Mouse (Mus musculus) layer of hippocampus, adult 18-20 months (tissue): ENCODE data around the gene Golt1b. TPM values are rescaled to one million over a fixed set of nuclear protein-coding genes. Genes with fewer than 3 reads are reported as not detected.
"Not testable (repeated sequence)": the region's sequence is repeated elsewhere in the genome, so short reads cannot be mapped to it uniquely, and the experiment has no call there.

Source experiments
- DNase-seq, 2 experiments: peaks; one replicate each; pipeline ENCODE4 v3.0.0; 2022; ENCODE audit warnings: low spot score in 2 of 2
- long read RNA-seq: library from polyadenylated mRNA; stranded (forward); transcript quantifications from one replicate; pipeline ENCODE4 v2.0.0, GENCODE M21; 2021
- total RNA-seq, 2 experiments: library from RNA; stranded (reverse); gene quantifications; 2 replicates each; pipeline ENCODE4 v1.2.3; 2021

Golt1b gene
- total RNA-seq: 10 to 100 TPM; 32.1 to 32.8 TPM
- long read RNA-seq, transcript Golt1b-201 (5 exons, 2,818 nt): major isoform, 25 of 34 reads
- long read RNA-seq, partial matches to known transcripts: 0 of 34 reads
- long read RNA-seq, other reads (novel, unspliced or antisense): 8 of 34 reads

DNA sequence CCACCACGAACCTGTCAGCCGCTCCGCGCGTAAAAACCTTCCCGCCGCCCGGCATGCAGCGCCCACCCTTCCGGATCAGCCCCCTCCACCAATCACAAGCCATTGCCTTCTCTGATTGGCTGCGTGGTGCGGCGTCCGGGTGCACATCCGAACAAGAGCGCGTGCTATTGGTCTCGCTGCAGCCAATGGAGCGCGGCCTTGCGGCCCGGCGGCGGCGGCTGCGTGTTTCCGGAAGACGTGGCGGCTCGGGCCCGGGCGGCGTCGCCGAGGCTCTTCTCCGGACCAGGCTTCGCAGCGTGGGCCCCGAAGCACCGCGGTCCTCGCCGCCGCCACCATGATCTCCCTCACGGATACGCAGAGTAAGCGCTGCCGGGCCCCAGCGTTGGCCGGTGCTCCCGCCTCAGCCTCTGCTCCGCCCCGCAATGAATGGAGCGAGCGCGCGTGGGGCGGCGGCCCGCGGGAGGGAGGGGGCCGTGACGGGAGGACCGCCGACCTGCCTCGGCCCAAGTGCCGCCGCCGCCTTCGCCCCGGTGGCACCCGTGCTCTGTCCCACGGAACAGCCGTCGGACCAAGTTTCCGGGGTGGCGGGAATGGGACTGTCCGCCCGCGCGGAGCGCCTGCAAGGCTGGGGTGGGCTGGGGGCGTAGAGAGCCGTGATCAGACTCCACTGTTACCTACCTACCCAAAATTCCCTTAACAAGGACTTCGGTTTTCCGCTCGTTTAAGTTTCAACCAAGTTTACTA is at the start of gene Golt1b, which contains the start of gene Recql:
TSS of gene Golt1b (plus strand) at position 211 of the 744 bp plus-strand sequence.
TSS of gene Recql (minus strand) at position 77 of the 744 bp plus-strand sequence.
- peak; percentile 98 to 99 for DNase-seq

- DNase-seq: no peak
These were observed 48.1 kb upstream of the Golt1b start for GRCm38 (mm10) chr6:142338961-142339360.

GRCm38 (mm10) chr6:142339576-142339975 is 47.4 kb upstream of the Golt1b start:
- DNase-seq: no peak

- DNase-seq: peak in 1 of 2 experiments; percentile 68
These were observed 43.5 kb upstream of the Golt1b start for GRCm38 (mm10) chr6:142343561-142343960.

- peak; percentile 81 to 94 for DNase-seq
These were observed 41.5 kb upstream of the Golt1b start, which contains the start of gene Pyroxd1 for GRCm38 (mm10) chr6:142345440-142346038. TSS of gene Pyroxd1 (plus strand) at chr6:142345654.

DNA sequence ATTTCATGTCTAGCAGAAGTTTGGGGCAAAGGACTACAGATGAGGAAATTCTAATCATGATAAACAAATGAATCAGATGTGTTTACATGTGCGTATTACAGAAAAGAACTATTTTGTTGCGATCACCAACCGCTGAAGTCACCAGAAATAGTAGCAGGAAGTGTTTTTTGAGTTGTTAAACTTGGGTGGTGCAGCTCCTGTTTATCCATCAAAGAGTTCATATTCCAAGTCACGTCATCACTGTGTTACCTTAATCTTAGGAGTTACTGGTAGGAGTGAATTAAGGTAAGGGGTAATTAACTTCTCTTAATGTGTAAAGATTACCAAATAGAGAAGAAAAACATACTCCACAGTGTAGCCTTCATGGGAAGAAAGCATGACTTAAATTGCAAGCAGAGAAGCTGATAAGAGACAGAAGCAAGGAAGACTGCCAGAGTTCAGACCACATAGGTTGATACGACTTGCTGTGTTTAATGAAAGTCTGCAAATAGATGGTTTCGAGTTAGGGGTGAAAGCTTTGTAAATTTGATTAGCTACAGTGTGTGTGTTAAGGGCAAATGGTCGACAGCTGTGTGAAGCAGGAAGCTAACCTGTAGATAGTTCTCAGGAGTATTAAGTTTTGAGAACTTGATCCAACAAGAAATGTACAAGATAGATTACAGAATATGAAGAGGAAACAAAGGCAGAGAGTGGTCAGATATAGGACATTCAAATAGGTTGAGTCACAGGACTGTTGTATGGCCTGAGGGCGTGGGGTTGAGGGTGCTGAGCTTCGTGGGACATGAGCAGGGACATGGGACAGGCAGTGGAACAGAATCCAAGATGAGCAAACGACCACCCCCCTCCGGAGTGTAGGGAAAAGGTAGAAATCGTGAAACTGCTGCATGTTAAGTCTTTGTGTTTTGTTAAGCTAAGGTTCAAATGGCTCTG is 40.6 kb upstream of the Golt1b start:
- DNase-seq: no peak

DNA sequence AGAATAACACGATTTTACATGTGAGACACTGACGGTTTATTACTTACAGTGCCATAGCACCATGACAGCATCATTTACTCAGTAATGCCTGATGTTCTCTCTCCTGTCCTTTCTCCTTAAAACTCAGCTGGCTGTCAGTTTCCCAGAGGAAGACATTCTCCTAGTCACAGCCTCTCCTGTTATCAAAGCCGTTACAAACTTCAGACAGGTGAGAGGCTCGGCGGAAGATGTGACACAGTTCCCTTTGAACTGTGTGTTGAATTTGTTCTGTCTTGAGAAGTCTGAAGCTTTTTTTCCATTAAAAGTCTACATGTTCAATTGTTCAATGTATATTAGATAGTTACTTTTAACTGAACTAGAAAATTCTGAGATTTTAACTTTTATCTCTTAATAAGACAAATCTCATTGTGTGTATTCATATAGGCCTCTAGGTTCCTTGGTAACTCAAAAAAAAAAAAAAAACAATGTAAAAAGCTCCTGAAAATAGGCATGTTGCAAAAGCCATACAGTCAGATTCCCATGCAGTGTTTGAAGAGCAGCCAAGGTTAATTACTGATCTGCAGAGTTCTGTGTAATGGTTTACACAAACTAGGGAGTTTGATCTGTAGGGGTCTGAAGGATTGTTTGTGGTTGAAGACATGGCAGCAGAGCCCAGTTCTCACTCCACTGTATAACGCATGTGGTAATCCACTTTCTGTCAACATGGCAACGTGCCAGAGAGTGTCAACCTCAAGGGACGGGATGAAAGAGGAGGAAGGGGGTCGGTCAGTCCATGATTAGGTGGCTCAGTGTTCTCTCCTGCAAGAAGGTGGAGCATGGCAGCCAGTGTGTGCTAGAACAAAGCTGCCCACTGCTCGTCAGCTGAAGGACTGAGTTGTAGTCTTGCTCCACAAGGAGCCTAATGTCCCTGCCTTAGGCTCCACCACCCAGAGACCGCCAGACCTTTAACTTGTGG is 39.3 kb upstream of the Golt1b start:
- DNase-seq: no peak

DNA sequence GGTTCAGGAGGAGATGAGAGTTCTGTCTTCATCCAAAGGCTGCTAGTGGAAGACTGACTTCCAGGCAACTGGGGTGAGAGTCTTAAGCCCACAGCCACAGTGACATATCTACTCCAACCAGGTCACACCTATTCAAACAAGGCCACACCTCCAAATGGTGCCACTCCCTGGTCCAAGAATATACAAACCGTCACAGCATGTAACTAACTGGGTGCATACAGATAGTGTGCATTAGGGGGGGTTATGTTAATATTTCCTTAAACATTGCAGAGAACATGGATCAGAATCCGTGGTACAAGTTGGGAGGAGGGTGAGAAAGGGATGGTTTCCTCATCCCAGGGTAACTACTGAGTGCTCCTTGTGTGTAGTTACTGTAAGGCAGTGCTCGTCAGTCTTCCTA is 34.9 kb upstream of the Golt1b start:
- DNase-seq: not testable (repeated sequence)

DNA sequence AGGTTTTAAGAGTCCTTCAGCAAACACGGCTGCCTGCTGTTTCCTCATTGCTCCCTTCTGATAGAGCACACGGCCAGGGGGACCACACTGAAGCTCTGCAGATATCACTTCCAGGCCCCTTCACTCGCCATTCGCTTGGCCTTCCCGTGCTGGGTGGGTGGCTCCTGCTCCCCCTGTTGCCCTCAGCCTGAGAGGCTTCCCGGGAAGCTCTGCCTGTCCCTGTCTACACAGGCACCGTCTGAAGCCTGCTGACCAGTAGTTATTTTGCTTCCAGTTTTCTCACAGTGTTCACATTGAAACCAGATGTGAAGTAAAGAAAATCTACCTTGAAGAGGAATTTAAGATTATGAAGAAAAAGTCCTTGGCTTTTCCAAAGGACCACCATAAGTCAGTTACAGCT is 29.9 kb upstream of the Golt1b start:
- no peak for DNase-seq

DNA sequence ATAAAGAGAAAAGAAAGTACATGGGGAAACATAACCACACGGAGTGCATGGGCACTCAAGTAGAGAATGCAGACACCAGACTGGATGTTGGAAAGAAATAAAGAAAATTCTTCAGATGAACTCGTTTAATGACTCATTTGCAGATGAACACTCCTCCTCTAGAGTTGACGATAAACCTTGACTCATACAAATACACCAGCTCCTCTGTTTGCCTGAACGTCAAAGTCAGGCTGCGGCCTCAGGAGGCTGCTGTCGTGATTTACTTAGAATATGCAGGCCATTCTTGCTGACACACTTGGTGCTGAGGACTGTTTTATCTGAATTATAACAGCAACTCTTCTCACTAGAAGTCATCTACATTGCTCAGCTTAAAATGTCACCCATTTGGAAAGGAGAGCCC is 25.0 kb upstream of the Golt1b start:
- no peak for DNase-seq

DNA sequence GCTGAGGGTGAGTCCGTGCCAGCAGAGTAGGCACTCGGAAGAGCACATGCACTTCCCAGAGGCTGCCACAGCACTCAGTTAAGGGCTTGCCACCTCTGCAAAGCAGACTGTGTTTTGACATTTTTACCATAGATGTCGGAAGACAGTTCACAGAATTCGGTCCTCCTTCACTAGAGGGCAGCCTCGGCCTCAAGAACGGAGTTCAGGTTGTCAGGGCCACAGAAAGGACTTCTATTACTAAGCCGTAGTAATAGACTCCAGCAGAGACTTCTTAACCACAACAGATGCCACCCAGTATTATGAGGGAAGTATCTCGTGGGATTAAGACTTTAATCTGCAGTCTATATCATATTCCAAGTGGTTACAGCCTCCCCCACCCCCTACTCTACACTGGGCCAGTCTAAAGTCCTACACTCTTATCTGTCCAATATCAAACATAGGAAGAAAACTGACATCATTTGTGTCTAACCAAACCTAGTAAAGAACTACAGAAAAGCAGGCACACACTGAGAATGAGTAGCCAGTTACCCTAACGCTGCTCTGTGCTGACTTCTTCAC is 23.9 kb upstream of the Golt1b start:
- no peak for DNase-seq

DNA sequence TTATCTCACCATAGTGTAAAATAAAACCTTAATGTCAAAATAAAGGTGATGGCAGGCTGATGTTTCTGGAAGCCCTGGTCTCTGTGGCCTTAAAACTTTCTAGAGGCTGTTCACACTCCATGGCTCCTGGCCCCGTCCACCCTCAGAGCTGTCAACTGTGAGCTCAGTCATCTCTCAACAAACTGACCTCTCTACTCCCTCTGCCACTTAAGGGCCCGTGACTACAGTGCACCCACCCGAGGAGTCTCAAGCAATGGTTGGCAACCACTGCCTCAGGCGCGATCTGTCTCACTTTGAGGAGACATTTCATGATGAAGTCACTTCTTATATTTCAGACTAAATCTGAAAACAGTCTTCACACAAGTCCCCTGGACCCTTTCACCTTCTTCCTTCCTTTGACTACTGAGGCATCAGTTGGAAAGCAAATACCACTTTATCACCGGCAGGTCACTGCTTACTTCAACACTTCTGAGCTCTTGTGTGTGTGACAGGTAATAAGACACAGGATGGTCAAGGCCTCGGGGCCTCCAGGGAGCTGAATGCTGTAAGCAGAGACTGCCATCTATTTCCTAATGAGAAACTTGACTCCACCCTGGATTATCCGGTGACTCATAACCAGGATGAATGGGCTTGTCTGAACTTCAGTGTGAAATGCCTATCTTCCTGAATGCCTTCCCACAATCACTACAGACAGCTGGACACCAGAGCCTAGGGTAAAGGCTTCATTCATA is 21.1 kb upstream of the Golt1b start:
- DNase-seq: no peak

DNA sequence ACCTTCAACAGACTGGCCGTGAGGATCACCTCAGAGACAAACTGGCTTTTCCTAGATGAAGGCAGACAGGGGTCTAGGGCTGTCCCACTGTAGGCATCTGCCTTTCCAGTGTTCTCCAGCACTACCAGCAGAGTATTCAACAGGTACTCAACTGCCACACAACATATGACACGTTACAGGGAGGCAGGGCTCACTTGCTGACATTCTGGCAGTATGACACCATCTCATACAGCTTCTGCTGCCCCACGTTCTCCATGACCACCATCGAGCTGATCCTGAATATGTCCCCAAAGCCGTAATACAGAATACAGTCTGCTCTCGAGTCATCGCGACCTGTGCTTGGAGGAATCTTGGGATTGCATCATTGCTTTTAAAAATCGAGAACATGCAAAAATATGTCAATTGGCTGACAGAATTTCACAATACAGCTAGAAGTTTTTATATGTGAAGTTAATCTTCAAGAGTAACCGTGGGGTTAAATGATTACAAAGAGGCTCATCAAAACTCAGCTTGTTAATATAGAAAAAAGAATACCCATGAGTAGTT is 20.5 kb upstream of the Golt1b start:
- no peak for DNase-seq

- no peak for DNase-seq
These were observed 19.5 kb upstream of the Golt1b start for GRCm38 (mm10) chr6:142367565-142367964.

DNA sequence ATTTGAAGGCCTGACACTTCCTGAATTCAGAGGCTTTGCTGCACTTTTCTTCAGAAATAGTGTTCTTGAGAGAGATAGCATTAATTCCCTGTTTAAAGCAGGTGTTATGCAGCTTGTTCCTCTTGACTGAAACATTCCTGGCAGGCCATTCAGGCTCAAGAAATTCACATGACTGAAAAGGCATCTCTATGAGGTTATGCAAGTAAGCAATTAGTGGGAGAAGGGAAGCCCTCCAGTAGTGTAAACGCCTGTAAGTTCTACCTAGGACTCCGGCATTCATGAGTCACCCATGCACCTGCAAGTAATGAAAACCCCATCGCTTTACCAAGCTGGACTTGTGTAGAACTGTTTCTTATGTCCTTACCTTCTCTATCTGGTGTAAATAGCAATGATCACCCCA is 17.5 kb upstream of the Golt1b start:
- DNase-seq: no peak

GRCm38 (mm10) chr6:142377081-142377480 is 9.9 kb upstream of the Golt1b start:
- DNase-seq: no peak

GRCm38 (mm10) chr6:142378576-142379330 is 8.3 kb upstream of the Golt1b start:
- DNase-seq: no peak

DNA sequence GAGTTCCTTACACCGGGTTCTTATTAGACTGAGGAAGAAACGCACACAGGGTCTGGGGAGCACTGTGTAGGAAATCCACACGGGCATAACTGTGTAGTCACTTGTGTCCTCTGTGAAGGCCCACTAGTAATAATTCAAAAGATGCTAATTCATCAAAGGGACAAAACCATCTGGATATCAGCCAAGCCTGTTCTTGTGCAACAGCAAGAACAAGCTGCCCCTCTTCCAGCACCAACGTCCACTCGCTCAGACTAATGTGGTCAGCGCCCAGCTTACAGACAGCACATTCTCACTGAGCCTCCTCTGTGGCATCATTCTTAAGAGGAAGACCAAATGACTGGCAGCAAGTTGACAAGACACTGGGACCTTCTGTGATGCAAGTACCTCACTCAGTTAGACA is 7.1 kb upstream of the Golt1b start:
- no peak for DNase-seq
